Mouse (Mus musculus): ENCODE data around the gene Rnaseh1. TPM values are rescaled to one million over a fixed set of nuclear protein-coding genes. Genes with fewer than 3 reads are reported as not detected.

Rnaseh1 gene
- polyA plus RNA-seq, 1 experiment from 2014 or later = 27.9 TPM

DNA sequence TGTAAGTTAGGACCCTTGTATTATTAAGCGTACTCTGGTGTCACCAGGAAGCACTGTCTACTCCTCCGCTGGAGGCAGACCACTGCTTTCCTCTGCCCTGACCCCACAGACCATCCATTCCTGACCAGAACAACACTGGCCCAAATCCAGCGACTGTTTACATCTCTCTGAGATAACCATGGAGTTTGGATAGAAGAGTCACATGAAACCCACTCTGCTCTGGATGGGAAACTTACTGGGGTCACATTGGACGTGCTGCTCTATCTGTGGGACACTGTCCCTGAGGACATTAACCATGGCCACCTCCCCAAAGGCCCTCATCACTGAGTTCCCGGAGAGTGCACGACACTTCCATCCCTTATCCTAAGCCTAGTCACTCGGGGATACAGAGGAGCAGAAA lies 24.0 kb upstream of the Rnaseh1 start:
- no peak for ATAC-seq
- Histone ChIP-seq H3K9ac (no peak overlapping the region), H3K9me3 (no peaks in the 10 kb centered on the region), H3K27ac (no peak overlapping the region), H3K4me3 (replicated peaks) (no peak overlapping the region), H3K36me3 (peaks cover 13% of the 10 kb centered on the region), H3K27me3 (replicated peaks) (no peaks in the 10 kb centered on the region), H3K4me2 (replicated peaks) (no peak overlapping the region), H3K4me1 (replicated peaks) (peaks cover 15% of the 10 kb centered on the region)
- WGBS = 73% methylated on average over 7 of the region's 7 CpGs

DNA sequence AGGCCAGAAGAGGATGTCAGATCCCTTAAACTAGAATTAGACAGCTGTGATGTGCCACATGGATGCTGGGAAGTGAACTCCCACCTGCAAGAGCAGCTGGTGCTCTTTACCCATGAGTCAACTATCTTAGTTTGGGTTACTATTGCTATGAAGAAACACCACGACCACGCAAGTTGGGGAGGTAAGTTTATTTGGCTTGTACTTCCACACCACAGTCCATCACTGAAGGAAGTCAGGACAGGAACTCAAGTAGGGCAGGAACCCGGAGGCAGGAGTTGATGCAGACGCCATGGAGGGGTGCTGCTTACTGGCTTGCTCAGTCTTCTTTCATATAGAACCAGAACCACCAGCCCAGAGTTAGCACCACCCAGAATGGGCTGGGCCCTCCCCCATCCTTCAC lies 22.3 kb upstream of the Rnaseh1 start:
- no peaks in the 10 kb centered on the region for H3K9me3 ChIP-seq
- no peak overlapping the region for H3K27ac ChIP-seq
- peaks cover 28% of the 10 kb centered on the region for H3K36me3 ChIP-seq
- peaks cover 7% of the 10 kb centered on the region for H3K4me1 ChIP-seq (replicated peaks)
- WGBS = 55% methylated on average over 4 of the region's 4 CpGs
- no peak overlapping the region for H3K4me2 ChIP-seq (replicated peaks)
- H3K9ac ChIP-seq = no peak overlapping the region
- no peak overlapping the region for H3K4me3 ChIP-seq (replicated peaks)
- no peak for ATAC-seq
- no peaks in the 10 kb centered on the region for H3K27me3 ChIP-seq (replicated peaks)

DNA sequence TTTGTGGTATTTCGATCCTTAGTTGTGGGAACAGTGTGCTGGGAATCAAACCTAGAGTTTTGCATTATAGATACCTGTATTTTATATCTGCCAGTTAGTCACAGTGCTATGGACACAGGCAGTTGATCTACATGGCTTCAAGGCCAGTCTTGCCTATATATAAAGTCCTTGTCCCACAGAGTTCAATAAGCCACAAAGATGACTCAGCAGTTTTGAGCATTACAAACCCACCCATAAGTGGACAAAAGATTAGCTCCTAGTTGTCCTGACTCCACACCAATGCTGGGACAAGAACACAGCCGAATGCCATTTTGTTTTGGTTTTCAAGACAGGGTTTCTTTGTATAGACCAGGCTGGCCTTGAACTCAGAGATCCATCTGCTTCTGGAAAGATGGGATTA lies 21.0 kb upstream of the Rnaseh1 start:
- no peak overlapping the region for H3K27ac ChIP-seq
- H3K27me3 ChIP-seq (replicated peaks) = no peaks in the 10 kb centered on the region
- 93% methylated on average over 2 of the region's 2 CpGs for WGBS
- H3K4me1 ChIP-seq (replicated peaks) = peaks cover 9% of the 10 kb centered on the region
- no peak overlapping the region for H3K4me3 ChIP-seq (replicated peaks)
- H3K9me3 ChIP-seq = no peaks in the 10 kb centered on the region
- H3K9ac ChIP-seq = no peak overlapping the region
- peaks cover 42% of the 10 kb centered on the region for H3K36me3 ChIP-seq
- H3K4me2 ChIP-seq (replicated peaks) = no peak overlapping the region
- no peak for ATAC-seq

DNA sequence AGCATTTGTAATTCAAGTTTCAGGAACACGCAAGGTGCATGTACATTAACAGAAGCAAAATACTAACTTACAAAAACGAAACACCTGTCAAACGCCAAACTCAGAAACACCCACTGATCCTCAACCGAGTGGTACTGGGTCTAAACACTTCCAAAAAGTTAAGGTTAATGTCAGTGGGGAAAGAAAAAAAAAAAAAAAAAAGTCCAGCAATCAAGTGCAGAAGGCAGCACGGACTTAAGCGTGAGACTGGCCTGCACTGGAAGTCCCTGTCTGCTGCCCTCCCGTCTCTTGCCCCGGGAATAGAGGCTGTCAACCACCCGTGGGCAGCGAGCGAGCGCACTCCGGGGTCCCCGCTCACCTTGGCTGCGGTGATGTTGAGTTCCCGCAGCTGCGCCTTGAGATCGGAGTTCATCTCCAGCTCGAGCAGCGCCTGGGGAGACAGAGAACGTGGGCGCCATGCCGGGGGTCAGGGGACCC lies 14.3 kb upstream of the Rnaseh1 start:
- Histone ChIP-seq H3K4me2 (replicated peaks) (peak overlapping the region; percentile 63), H3K4me1 (replicated peaks) (peaks cover 18% of the 10 kb centered on the region), H3K9me3 (no peaks in the 10 kb centered on the region), H3K27me3 (replicated peaks) (no peaks in the 10 kb centered on the region), H3K36me3 (peaks cover 36% of the 10 kb centered on the region), H3K27ac (peak overlapping the region; percentile 87), H3K4me3 (replicated peaks) (peak overlapping the region; percentile 88), H3K9ac (peak overlapping the region; percentile 96)
- ATAC-seq = no peak
- 1% methylated on average over 23 of the region's 23 CpGs for WGBS

DNA sequence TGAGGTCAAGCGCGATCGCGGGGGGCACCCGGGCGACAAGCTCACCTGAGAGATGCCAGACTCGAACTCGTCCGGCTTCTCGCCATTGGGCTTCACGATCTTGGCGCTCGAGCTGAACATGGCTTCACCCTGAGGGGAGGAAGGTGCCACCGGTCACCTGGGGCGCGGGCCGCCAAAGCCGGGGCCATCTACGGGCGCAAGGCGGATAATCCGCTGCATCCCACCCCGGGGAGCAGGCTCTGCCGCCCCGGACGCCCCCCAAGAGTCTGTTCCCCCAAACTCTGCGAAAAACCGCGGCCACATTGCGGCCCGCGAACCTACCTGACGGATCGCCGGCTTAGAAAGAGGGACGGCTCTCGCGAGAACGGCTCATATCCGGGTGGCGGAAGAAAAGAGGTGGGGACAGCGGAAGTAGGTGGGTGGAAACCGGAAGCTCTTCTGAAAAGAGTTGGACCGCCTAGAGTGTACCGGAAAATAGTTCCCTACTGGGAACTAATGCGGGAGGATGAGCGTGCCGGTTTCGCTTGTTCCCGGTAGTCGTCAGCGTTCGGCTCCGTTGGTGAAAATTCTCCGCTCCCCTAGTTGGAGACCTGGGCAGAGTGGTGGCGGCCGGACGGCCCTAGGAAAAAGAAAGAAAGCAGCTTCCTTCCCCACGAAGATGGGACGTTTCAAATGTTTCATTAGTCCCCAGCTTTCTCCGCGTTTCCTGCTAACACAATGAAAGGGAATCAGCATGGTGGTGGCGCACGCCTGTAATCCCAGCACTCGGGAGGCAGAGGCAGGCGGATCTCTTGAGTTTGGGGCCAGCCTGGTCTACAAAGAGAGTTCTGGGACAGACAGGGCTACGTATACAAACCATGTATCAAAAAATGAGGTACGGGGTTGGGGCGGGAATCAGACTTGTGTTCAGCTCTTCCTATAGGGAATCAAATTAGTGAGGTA lies 13.6 kb upstream of the Rnaseh1 start, which contains the start of gene Rps7:
Gene Rps7, minus strand, starts transcription at position 419 of the 942 bp plus-strand sequence.
- peak within 1 kb of the TSS; percentile 63 for H3K4me2 ChIP-seq (replicated peaks)
- WGBS = 4% methylated on average over 69 of the region's 69 CpGs
- no peaks in the 10 kb centered on the region for H3K27me3 ChIP-seq (replicated peaks)
- peaks cover 30% of the 10 kb centered on the region for H3K36me3 ChIP-seq
- peak within 1 kb of the TSS; percentile 88 for H3K4me3 ChIP-seq (replicated peaks)
- H3K9me3 ChIP-seq = no peaks in the 10 kb centered on the region
- peak; percentile 98 for ATAC-seq
- peaks cover 18% of the 10 kb centered on the region for H3K4me1 ChIP-seq (replicated peaks)
- H3K27ac ChIP-seq = peak within 1 kb of the TSS; percentile 87
- peak within 1 kb of the TSS; percentile 96 for H3K9ac ChIP-seq

DNA sequence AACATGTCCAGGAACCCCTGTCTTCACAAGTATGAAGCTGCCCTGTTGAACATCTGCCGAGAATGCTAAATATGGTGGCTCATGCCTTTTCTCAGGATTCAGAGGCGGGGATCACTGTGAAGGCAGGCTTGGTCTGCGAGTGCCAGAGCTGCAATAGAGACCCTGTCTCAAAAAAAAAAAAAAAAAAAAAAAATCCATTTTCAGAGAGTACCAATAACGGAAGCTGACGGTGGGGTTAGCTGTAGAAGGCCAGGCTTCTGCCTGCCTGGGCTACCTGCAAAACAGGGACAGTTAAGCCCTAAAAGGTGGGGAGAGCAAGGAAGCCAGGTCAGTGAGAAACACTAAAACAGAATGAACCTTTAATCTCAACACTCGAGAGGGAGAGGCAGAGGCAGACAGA lies 12.9 kb upstream of the Rnaseh1 start:
- Histone ChIP-seq H3K9ac (no peak overlapping the region), H3K27ac (no peak overlapping the region)

DNA sequence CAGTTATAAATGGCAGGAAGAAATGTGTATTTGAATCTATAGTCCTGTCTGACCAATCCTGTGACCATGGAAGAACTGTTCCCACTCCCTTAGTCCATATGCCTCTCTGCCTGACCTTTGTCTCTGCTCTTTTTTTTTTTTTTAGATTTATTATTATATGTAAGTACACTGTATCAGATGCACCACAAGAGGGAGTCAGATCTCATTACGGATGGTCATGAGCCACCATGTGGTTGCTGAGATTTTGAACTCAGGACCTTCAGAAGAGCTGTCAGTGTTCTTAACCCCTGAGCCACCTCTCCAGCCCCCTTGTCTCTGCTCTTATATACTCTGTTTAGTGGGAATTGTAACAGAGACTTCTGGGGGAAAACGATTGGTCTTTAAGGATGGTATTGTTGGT lies 10.6 kb upstream of the Rnaseh1 start:
- Histone ChIP-seq H3K27me3 (replicated peaks) (no peaks in the 10 kb centered on the region), H3K27ac (no peak overlapping the region), H3K4me2 (replicated peaks) (no peak overlapping the region), H3K36me3 (peaks cover 2% of the 10 kb centered on the region; the same call in 1 of the 2 replicates), H3K9me3 (no peaks in the 10 kb centered on the region), H3K9ac (no peak overlapping the region), H3K4me3 (replicated peaks) (no peak overlapping the region), H3K4me1 (replicated peaks) (peaks cover 8% of the 10 kb centered on the region)
- WGBS = 62% methylated on average over 2 of the region's 2 CpGs
- ATAC-seq = no peak

More for the DNA sequence above, 12.9 kb upstream of the Rnaseh1 start:
- H3K9me3 ChIP-seq = no peaks in the 10 kb centered on the region
- peaks cover 18% of the 10 kb centered on the region for H3K4me1 ChIP-seq (replicated peaks)
- H3K27me3 ChIP-seq (replicated peaks) = no peaks in the 10 kb centered on the region
- peaks cover 24% of the 10 kb centered on the region for H3K36me3 ChIP-seq
- ATAC-seq = no peak
- peak overlapping the region; percentile 55 for H3K4me2 ChIP-seq (replicated peaks)
- WGBS = 90% methylated on average over 6 of the region's 6 CpGs
- H3K4me3 ChIP-seq (replicated peaks) = peak overlapping the region; percentile 88

DNA sequence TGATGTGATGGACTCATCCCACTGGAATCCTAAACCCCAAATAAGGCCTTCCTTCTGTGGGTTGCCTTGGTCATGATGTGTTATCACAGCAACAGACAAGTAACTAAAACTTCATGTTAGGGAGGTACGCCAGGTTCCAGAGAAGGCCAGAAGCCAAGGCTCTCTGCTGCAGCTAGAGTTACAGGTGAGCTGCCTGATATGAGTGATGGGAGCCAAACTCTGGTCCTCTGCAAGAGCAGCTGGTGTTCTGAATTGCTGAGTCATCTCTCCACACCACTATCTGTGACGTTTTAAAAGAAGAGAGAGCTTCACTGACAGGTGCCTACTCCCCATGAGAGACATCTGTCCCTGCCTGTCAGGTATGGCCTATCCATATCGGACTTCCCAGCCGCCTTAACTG lies 13.2 kb downstream of the Rnaseh1 start:
- Histone ChIP-seq H3K4me2 (replicated peaks) (no peak overlapping the region), H3K9ac (no peak overlapping the region), H3K27ac (no peak overlapping the region), H3K27me3 (replicated peaks) (no peaks in the 10 kb centered on the region), H3K36me3 (peaks cover 19% of the 10 kb centered on the region), H3K4me3 (replicated peaks) (no peak overlapping the region), H3K9me3 (no peaks in the 10 kb centered on the region), H3K4me1 (replicated peaks) (0 out of 2 replicates have a peak, but pooled peaks cover 4% of the 10 kb centered on the region)
- ATAC-seq = no peak
- WGBS = 79% methylated on average over 4 of the region's 4 CpGs

DNA sequence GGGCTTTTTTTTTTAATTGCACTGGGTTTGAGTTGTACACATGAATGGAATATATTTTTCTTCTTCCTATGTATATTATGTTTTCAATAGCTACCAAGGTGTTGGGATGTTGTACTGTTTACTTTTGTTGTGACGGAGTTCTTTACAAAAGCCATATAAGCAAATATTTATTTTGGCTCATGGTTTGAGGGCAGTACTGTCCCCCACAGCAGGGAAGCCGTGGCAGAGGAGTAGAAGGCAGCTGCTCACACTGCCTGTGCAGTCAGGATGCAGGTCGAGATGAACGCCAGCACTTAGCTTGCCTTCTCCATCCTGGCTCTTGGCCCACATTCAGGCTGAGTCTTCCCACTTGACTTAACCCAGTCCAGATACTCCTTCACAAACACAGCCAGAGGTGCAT lies 17.3 kb downstream of the Rnaseh1 start:
- 44% methylated on average over 4 of the region's 4 CpGs for WGBS
- H3K9ac ChIP-seq = no peak overlapping the region
- ATAC-seq = no peak

DNA sequence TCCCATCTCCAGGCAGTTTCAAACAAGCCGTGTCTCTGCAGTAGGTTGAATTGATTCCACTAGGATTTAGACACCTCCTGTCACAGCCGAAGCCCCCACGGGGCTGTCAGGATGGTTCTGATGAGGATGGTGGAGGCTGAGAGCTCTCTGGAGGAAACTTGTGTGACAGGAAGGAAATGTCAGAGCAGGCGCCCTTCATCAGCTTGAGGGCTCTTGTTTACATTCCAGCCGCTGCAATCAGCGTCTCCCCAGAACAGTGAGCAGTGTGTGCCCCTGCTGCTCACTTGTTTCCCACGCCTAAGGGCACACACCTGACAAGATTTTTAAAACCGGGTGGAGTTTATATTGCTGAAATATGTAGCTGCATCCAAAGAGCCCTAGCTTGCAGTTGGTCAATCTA lies 17.9 kb downstream of the Rnaseh1 start:
- no peak overlapping the region for H3K27ac ChIP-seq

More for the DNA sequence above, 17.3 kb downstream of the Rnaseh1 start:
- no peaks in the 10 kb centered on the region for H3K9me3 ChIP-seq
- no peak overlapping the region for H3K4me2 ChIP-seq (replicated peaks)
- no peaks in the 10 kb centered on the region for H3K27me3 ChIP-seq (replicated peaks)
- H3K27ac ChIP-seq = no peak overlapping the region
- no peak overlapping the region for H3K4me3 ChIP-seq (replicated peaks)
- H3K4me1 ChIP-seq (replicated peaks) = 0 out of 2 replicates have a peak, but pooled peaks cover 4% of the 10 kb centered on the region
- no peaks in the 10 kb centered on the region for H3K36me3 ChIP-seq

DNA sequence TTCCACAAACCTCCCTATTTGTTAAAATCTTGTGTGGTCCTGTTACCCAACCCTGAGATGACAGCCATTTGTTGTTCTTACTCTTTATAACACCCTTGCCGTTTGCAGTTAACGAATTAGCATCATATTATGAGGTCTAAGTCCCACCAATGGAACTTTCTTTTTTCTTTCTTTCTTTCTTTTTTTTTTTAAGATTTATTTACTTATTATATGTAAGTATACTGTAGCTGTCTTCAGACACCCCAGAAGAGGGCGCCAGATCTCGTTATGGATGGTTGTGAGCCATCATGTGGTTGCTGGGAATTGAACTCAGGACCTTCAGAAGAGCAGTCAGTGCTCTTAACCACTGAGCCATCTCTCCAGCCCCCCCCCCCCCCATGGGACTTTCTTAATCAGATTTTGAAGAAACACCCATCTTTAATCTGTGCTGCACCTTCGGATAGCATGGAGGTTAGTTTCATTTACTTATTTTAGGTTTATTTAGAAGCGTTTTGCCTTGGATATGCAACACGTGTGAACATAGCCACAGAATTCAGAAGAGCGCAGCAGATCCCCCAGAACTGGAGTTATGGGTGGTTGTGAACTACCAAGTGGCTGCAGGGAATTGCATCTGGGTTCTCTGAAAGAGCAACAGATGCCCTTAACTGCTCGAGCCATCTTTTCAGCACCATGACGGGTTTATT lies 24.8 kb downstream of the Rnaseh1 start:
- peak overlapping the region; percentile 63; the same call in 1 of the 2 replicates for H3K4me2 ChIP-seq (replicated peaks)
- peaks cover 6% of the 10 kb centered on the region; the same call in 1 of the 2 replicates for H3K4me1 ChIP-seq (replicated peaks)
- 77% methylated on average over 10 of the region's 10 CpGs for WGBS
- peaks cover 8% of the 10 kb centered on the region; the same call in 1 of the 2 replicates for H3K36me3 ChIP-seq
- H3K27me3 ChIP-seq (replicated peaks) = no peaks in the 10 kb centered on the region
- ATAC-seq = no peak
- H3K27ac ChIP-seq = no peak overlapping the region
- H3K9ac ChIP-seq = no peak overlapping the region
- no peak overlapping the region for H3K4me3 ChIP-seq (replicated peaks)
- H3K9me3 ChIP-seq = no peaks in the 10 kb centered on the region

More for the DNA sequence above, 17.9 kb downstream of the Rnaseh1 start:
- Histone ChIP-seq H3K9me3 (no peaks in the 10 kb centered on the region), H3K4me3 (replicated peaks) (no peak overlapping the region), H3K36me3 (no peaks in the 10 kb centered on the region), H3K4me1 (replicated peaks) (0 out of 2 replicates have a peak, but pooled peaks cover 4% of the 10 kb centered on the region), H3K27me3 (replicated peaks) (no peaks in the 10 kb centered on the region), H3K4me2 (replicated peaks) (no peak overlapping the region), H3K9ac (no peak overlapping the region)
- 0 out of 2 replicates have a peak, but pooled peaks have one; percentile 49 for ATAC-seq
- WGBS = 9% methylated on average over 8 of the region's 8 CpGs
